Mouse (Mus musculus) liver, embryonic 12.5 days (tissue): ENCODE data around the gene Dnajb11. TPM values are rescaled to one million over a fixed set of nuclear protein-coding genes. Genes with fewer than 3 reads are reported as not detected.
A peak's percentile ranks its signal among the peaks of the same experiment; 100 is the strongest.

Source experiments
- ATAC-seq: fragments of 200-750 bp; cut with Nextera tagmentation; 2 replicates; pipeline ENCODE4 v1.8.0; 2017; ENCODE audit warnings: moderate number of reproducible peaks, mild to moderate bottlenecking, moderate library complexity
- H3K27ac ChIP-seq: fragments of 300-500 bp; sonication (generic); 2 replicates; pipeline ENCODE4 v1.5.1; 2016; ENCODE audit warnings: mild to moderate bottlenecking
- H3K27me3 ChIP-seq: fragments of 300-500 bp; sonication (generic); replicated peaks from 2 replicates; pipeline ENCODE4 v1.6.1; 2016; ENCODE audit warnings: mild to moderate bottlenecking, moderate library complexity
- H3K36me3 ChIP-seq: fragments of 300-500 bp; sonication (generic); 2 replicates; pipeline ENCODE4 v1.6.1; 2016; ENCODE audit warnings: mild to moderate bottlenecking, moderate library complexity
- H3K4me1 ChIP-seq: fragments of 300-500 bp; sonication (generic); 2 replicates; pipeline ENCODE4 v1.6.1; 2016
- H3K4me2 ChIP-seq: fragments of 300-500 bp; sonication (generic); 2 replicates; pipeline ENCODE4 v1.6.1; 2016; ENCODE audit warnings: mild to moderate bottlenecking, moderate library complexity
- H3K4me3 ChIP-seq: fragments of 300-500 bp; sonication (generic); 2 replicates; pipeline ENCODE4 v1.5.1; 2016; ENCODE audit warnings: mild to moderate bottlenecking, moderate library complexity
- H3K9ac ChIP-seq: fragments of 300-500 bp; sonication (generic); 2 replicates; pipeline ENCODE4 v1.6.1; 2016; ENCODE audit warnings: mild to moderate bottlenecking, moderate library complexity
- H3K9me3 ChIP-seq: fragments of 300-500 bp; sonication (generic); replicated peaks from 2 replicates; pipeline ENCODE4 v1.6.1; 2016; ENCODE audit warnings: mild to moderate bottlenecking, moderate library complexity
- WGBS: fragments of 180-500 bp; shearing (Covaris S2); methylation state at CpG from one replicate; pipeline ENCODE4 v1.1.7; 2016; ENCODE audit not compliant: insufficient replicate concordance; 5-methylcytosine and 5-hydroxymethylcytosine counted together
- polyA plus RNA-seq: library from polyadenylated mRNA; unstranded; fragments of >200 nt; fragmentation: Nextera tagmentation; extraction: Ambion mirVana; gene quantifications from 2 replicates; pipeline ENCODE4 v1.2.1, GENCODE M21; 2016

The Dnajb11 gene
- polyA plus RNA-seq, 1 experiment from 2014 or later: 97.9 TPM

- no peaks in the 10 kb centered on the region for H3K27me3 ChIP-seq
- 55% methylated on average over 4 of the region's 4 CpGs for WGBS
- no peaks in the 10 kb centered on the region for H3K9me3 ChIP-seq
- peak overlapping the region; percentile 36 for H3K4me3 ChIP-seq
- peaks cover 67% of the 10 kb centered on the region for H3K36me3 ChIP-seq
- ATAC-seq: no peak
- peak overlapping the region; percentile 53 for H3K9ac ChIP-seq
- peak overlapping the region; percentile 76 for H3K27ac ChIP-seq
- H3K4me1 ChIP-seq: peaks cover 60% of the 10 kb centered on the region
- H3K4me2 ChIP-seq: peak overlapping the region; percentile 87
Measured at GRCm38 (mm10) chr16:22852709-22853108, 4.9 kb upstream of the Dnajb11 start.

GRCm38 (mm10) chr16:22856773-22857172 lies 872 bp upstream of the Dnajb11 start:
- peak overlapping the region; percentile 73 for H3K9ac ChIP-seq
- no peaks in the 10 kb centered on the region for H3K9me3 ChIP-seq
- peak; percentile 45 for ATAC-seq
- H3K4me3 ChIP-seq: peak overlapping the region; percentile 93
- peak overlapping the region; percentile 87 for H3K4me2 ChIP-seq
- peaks cover 53% of the 10 kb centered on the region for H3K4me1 ChIP-seq
- H3K27me3 ChIP-seq: no peaks in the 10 kb centered on the region
- 4% methylated on average over 9 of the region's 9 CpGs for WGBS
- peaks cover 45% of the 10 kb centered on the region for H3K36me3 ChIP-seq
- H3K27ac ChIP-seq: peak overlapping the region; percentile 96

- ATAC-seq: no peak
- Histone ChIP-seq H3K36me3 (peaks cover 67% of the 10 kb centered on the region), H3K4me3 (no peak overlapping the region), H3K4me1 (no peaks in the 10 kb centered on the region), H3K9me3 (no peaks in the 10 kb centered on the region), H3K27me3 (no peaks in the 10 kb centered on the region), H3K27ac (no peak overlapping the region), H3K4me2 (no peak overlapping the region), H3K9ac (no peak overlapping the region)
- WGBS: 94% methylated on average over 8 of the region's 8 CpGs
Measured at GRCm38 (mm10) chr16:22872397-22872796, 14.8 kb downstream of the Dnajb11 start.

GRCm38 (mm10) chr16:22873369-22873768 lies 15.7 kb downstream of the Dnajb11 start:
- Histone ChIP-seq H3K9me3 (no peaks in the 10 kb centered on the region), H3K27ac (no peak overlapping the region), H3K4me2 (no peak overlapping the region), H3K9ac (no peak overlapping the region), H3K27me3 (no peaks in the 10 kb centered on the region), H3K36me3 (peaks cover 57% of the 10 kb centered on the region), H3K4me1 (no peaks in the 10 kb centered on the region), H3K4me3 (no peak overlapping the region)
- no peak for ATAC-seq
- 71% methylated on average over 4 of the region's 4 CpGs for WGBS

GRCm38 (mm10) chr16:22876218-22877043 lies 18.8 kb downstream of the Dnajb11 start:
- no peak overlapping the region for H3K27ac ChIP-seq
- H3K4me3 ChIP-seq: no peak overlapping the region
- H3K27me3 ChIP-seq: 0 out of 2 replicates have a peak, but pooled peaks cover 3% of the 10 kb centered on the region
- no peaks in the 10 kb centered on the region for H3K9me3 ChIP-seq
- no peak for ATAC-seq
- peaks cover 26% of the 10 kb centered on the region for H3K36me3 ChIP-seq
- no peak overlapping the region for H3K9ac ChIP-seq
- H3K4me2 ChIP-seq: no peak overlapping the region
- peaks cover 7% of the 10 kb centered on the region for H3K4me1 ChIP-seq
- 41% methylated on average over 9 of the region's 9 CpGs for WGBS

- no peak overlapping the region for H3K4me3 ChIP-seq
- H3K27me3 ChIP-seq: 0 out of 2 replicates have a peak, but pooled peaks cover 3% of the 10 kb centered on the region
- H3K9me3 ChIP-seq: no peaks in the 10 kb centered on the region
- H3K4me2 ChIP-seq: no peak overlapping the region
- H3K27ac ChIP-seq: no peak overlapping the region
- 71% methylated on average over 11 of the region's 11 CpGs for WGBS
- peaks cover 12% of the 10 kb centered on the region for H3K36me3 ChIP-seq
- no peak for ATAC-seq
- H3K9ac ChIP-seq: no peak overlapping the region
- peaks cover 18% of the 10 kb centered on the region for H3K4me1 ChIP-seq
Measured at GRCm38 (mm10) chr16:22877660-22878390, 20.2 kb downstream of the Dnajb11 start.

- ATAC-seq: no peak
- WGBS: 64% methylated on average over 7 of the region's 7 CpGs
- H3K4me3 ChIP-seq: no peak overlapping the region
- H3K4me1 ChIP-seq: peaks cover 24% of the 10 kb centered on the region
- H3K36me3 ChIP-seq: peaks cover 4% of the 10 kb centered on the region; the same call in 1 of the 2 replicates
- H3K9me3 ChIP-seq: no peaks in the 10 kb centered on the region
- H3K9ac ChIP-seq: no peak overlapping the region
- H3K4me2 ChIP-seq: no peak overlapping the region
- H3K27me3 ChIP-seq: 0 out of 2 replicates have a peak, but pooled peaks cover 3% of the 10 kb centered on the region
- H3K27ac ChIP-seq: no peak overlapping the region
Measured at GRCm38 (mm10) chr16:22878716-22879115, 21.1 kb downstream of the Dnajb11 start.

- Histone ChIP-seq H3K4me3 (no peak overlapping the region), H3K27ac (no peak overlapping the region), H3K36me3 (no peaks in the 10 kb centered on the region), H3K4me1 (peaks cover 24% of the 10 kb centered on the region), H3K9me3 (no peaks in the 10 kb centered on the region), H3K9ac (no peak overlapping the region), H3K27me3 (0 out of 2 replicates have a peak, but pooled peaks cover 3% of the 10 kb centered on the region), H3K4me2 (no peak overlapping the region)
- WGBS: 61% methylated on average over 7 of the region's 7 CpGs
- no peak for ATAC-seq
Measured at GRCm38 (mm10) chr16:22879945-22880595, 22.4 kb downstream of the Dnajb11 start.

- ATAC-seq: no peak
- Histone ChIP-seq H3K27ac (peak overlapping the region; percentile 65; the same call in 1 of the 2 replicates), H3K4me2 (0 out of 2 replicates have a peak overlapping the region, but pooled peaks have one; percentile 1), H3K36me3 (no peaks in the 10 kb centered on the region), H3K9ac (no peak overlapping the region), H3K4me1 (peaks cover 27% of the 10 kb centered on the region), H3K9me3 (no peaks in the 10 kb centered on the region), H3K27me3 (0 out of 2 replicates have a peak, but pooled peaks cover 3% of the 10 kb centered on the region), H3K4me3 (no peak overlapping the region)
- WGBS: 36% methylated on average over 6 of the region's 6 CpGs
Measured at GRCm38 (mm10) chr16:22880900-22881299, 23.3 kb downstream of the Dnajb11 start.

- 24% methylated on average over 4 of the region's 4 CpGs for WGBS
- H3K4me3 ChIP-seq: no peak overlapping the region
- peak overlapping the region; percentile 72 for H3K27ac ChIP-seq
- no peaks in the 10 kb centered on the region for H3K9me3 ChIP-seq
- H3K4me2 ChIP-seq: 0 out of 2 replicates have a peak overlapping the region, but pooled peaks have one; percentile 1
- ATAC-seq: peak; percentile 53
- no peak overlapping the region for H3K9ac ChIP-seq
- no peaks in the 10 kb centered on the region for H3K36me3 ChIP-seq
- 0 out of 2 replicates have a peak, but pooled peaks cover 3% of the 10 kb centered on the region for H3K27me3 ChIP-seq
- peaks cover 27% of the 10 kb centered on the region for H3K4me1 ChIP-seq
Measured at GRCm38 (mm10) chr16:22881487-22881886, 23.8 kb downstream of the Dnajb11 start.

- WGBS: 67% methylated on average over 5 of the region's 5 CpGs
- H3K27ac ChIP-seq: no peak overlapping the region
- no peak for ATAC-seq
Measured at GRCm38 (mm10) chr16:22883441-22883840, 25.8 kb downstream of the Dnajb11 start.

More at GRCm38 (mm10) chr16:22883441-22883840, 25.8 kb downstream of the Dnajb11 start:
- Histone ChIP-seq H3K4me3 (no peak overlapping the region), H3K27me3 (0 out of 2 replicates have a peak, but pooled peaks cover 7% of the 10 kb centered on the region), H3K9ac (no peak overlapping the region), H3K9me3 (no peaks in the 10 kb centered on the region), H3K36me3 (no peaks in the 10 kb centered on the region), H3K4me2 (no peak overlapping the region), H3K4me1 (peaks cover 27% of the 10 kb centered on the region)
